Mouse (Mus musculus): ENCODE data around the gene Lmod1. TPM values are rescaled to one million over a fixed set of nuclear protein-coding genes. Genes with fewer than 3 reads are reported as not detected.
"Not testable (repeated sequence)": the region's sequence is repeated elsewhere in the genome, so short reads cannot be mapped to it uniquely, and the experiment has no call there.

The Lmod1 gene
- polyA plus RNA-seq, 1 experiment from 2014 or later, result 1.2 TPM

- Histone ChIP-seq H3K27ac (replicated peaks) (peak overlapping the region; percentile 70), H3K4me3 (no peak overlapping the region), H3K36me3 (peaks cover 26% of the 10 kb centered on the region), H3K4me1 (peaks cover 47% of the 10 kb centered on the region), H3K4me2 (peak overlapping the region; percentile 46), H3K27me3 (replicated peaks) (0 out of 2 replicates have a peak, but pooled peaks cover 3% of the 10 kb centered on the region), H3K9ac (peak overlapping the region; percentile 67; the same call in 1 of the 2 replicates), H3K9me3 (no peaks in the 10 kb centered on the region)
- no peak for ATAC-seq (ENCODE audit: extremely low read depth, insufficient number of reproducible peaks, low FRiP score, low TSS enrichment)
- WGBS, result 38% methylated on average over 2 of the region's 2 CpGs
These were observed 54.4 kb downstream of the Lmod1 start for GRCm38 (mm10) chr1:135379048-135379447.

GRCm38 (mm10) chr1:135380071-135380991 is 55.7 kb downstream of the Lmod1 start:
- no peak overlapping the region for H3K4me2 ChIP-seq
- H3K9ac ChIP-seq, result no peak overlapping the region
- 70% methylated on average over 15 of the region's 15 CpGs for WGBS
- H3K27me3 ChIP-seq (replicated peaks), result 0 out of 2 replicates have a peak, but pooled peaks cover 3% of the 10 kb centered on the region
- peaks cover 37% of the 10 kb centered on the region for H3K4me1 ChIP-seq
- no peaks in the 10 kb centered on the region for H3K9me3 ChIP-seq
- peaks cover 39% of the 10 kb centered on the region for H3K36me3 ChIP-seq
- ATAC-seq (ENCODE audit: extremely low read depth, insufficient number of reproducible peaks, low FRiP score, low TSS enrichment), result no peak
- H3K27ac ChIP-seq (replicated peaks), result peak overlapping the region; percentile 57; the same call in 1 of the 2 replicates
- H3K4me3 ChIP-seq, result no peak overlapping the region

- 59% methylated on average over 6 of the region's 6 CpGs for WGBS
- not testable (repeated sequence) for H3K27ac ChIP-seq (replicated peaks); ATAC-seq (ENCODE audit: extremely low read depth, insufficient number of reproducible peaks, low FRiP score, low TSS enrichment); H3K9me3 ChIP-seq; H3K4me2 ChIP-seq; H3K9ac ChIP-seq; H3K4me3 ChIP-seq; H3K27me3 ChIP-seq (replicated peaks)
- H3K4me1 ChIP-seq, result peaks cover 35% of the 10 kb centered on the region
- peaks cover 51% of the 10 kb centered on the region for H3K36me3 ChIP-seq
These were observed 57.0 kb downstream of the Lmod1 start for GRCm38 (mm10) chr1:135381560-135381959.

GRCm38 (mm10) chr1:135384171-135384570 is 59.6 kb downstream of the Lmod1 start:
- H3K9ac ChIP-seq, result no peak overlapping the region
- H3K27ac ChIP-seq (replicated peaks), result no peak overlapping the region
- H3K4me1 ChIP-seq, result peaks cover 21% of the 10 kb centered on the region
- no peak overlapping the region for H3K4me2 ChIP-seq
- H3K36me3 ChIP-seq, result peaks cover 77% of the 10 kb centered on the region
- H3K4me3 ChIP-seq, result no peak overlapping the region
- ATAC-seq (ENCODE audit: extremely low read depth, insufficient number of reproducible peaks, low FRiP score, low TSS enrichment), result no peak
- H3K9me3 ChIP-seq, result no peaks in the 10 kb centered on the region
- no peaks in the 10 kb centered on the region for H3K27me3 ChIP-seq (replicated peaks)
- WGBS, result 93% methylated on average over 5 of the region's 5 CpGs

GRCm38 (mm10) chr1:135385161-135385560 is 60.6 kb downstream of the Lmod1 start:
- no peak overlapping the region for H3K4me2 ChIP-seq
- no peak for ATAC-seq (ENCODE audit: extremely low read depth, insufficient number of reproducible peaks, low FRiP score, low TSS enrichment)
- no peak overlapping the region for H3K27ac ChIP-seq (replicated peaks)
- H3K4me3 ChIP-seq, result no peak overlapping the region
- 82% methylated on average over 9 of the region's 9 CpGs for WGBS
- no peak overlapping the region for H3K9ac ChIP-seq
- no peaks in the 10 kb centered on the region for H3K9me3 ChIP-seq
- peaks cover 87% of the 10 kb centered on the region for H3K36me3 ChIP-seq
- peaks cover 11% of the 10 kb centered on the region for H3K4me1 ChIP-seq
- no peaks in the 10 kb centered on the region for H3K27me3 ChIP-seq (replicated peaks)

- peaks cover 98% of the 10 kb centered on the region for H3K36me3 ChIP-seq
- no peaks in the 10 kb centered on the region for H3K9me3 ChIP-seq
- no peak overlapping the region for H3K4me3 ChIP-seq
- H3K27ac ChIP-seq (replicated peaks), result no peak overlapping the region
- H3K4me1 ChIP-seq, result no peaks in the 10 kb centered on the region
- no peak for ATAC-seq (ENCODE audit: extremely low read depth, insufficient number of reproducible peaks, low FRiP score, low TSS enrichment)
- H3K27me3 ChIP-seq (replicated peaks), result no peaks in the 10 kb centered on the region
- H3K4me2 ChIP-seq, result no peak overlapping the region
- H3K9ac ChIP-seq, result no peak overlapping the region
- WGBS, result 94% methylated on average over 5 of the region's 5 CpGs
These were observed 74.9 kb downstream of the Lmod1 start for GRCm38 (mm10) chr1:135399466-135399865.

- Histone ChIP-seq H3K27ac (replicated peaks) (no peak overlapping the region), H3K9ac (no peak overlapping the region), H3K27me3 (replicated peaks) (no peaks in the 10 kb centered on the region), H3K4me3 (no peak overlapping the region), H3K9me3 (no peaks in the 10 kb centered on the region), H3K36me3 (peaks cover 98% of the 10 kb centered on the region), H3K4me1 (no peaks in the 10 kb centered on the region), H3K4me2 (no peak overlapping the region)
- 78% methylated on average over 3 of the region's 3 CpGs for WGBS
- ATAC-seq (ENCODE audit: extremely low read depth, insufficient number of reproducible peaks, low FRiP score, low TSS enrichment), result no peak
These were observed 77.0 kb downstream of the Lmod1 start for GRCm38 (mm10) chr1:135401452-135402110.

- Histone ChIP-seq H3K4me2 (no peak overlapping the region), H3K9me3 (no peaks in the 10 kb centered on the region), H3K4me1 (no peaks in the 10 kb centered on the region), H3K27ac (replicated peaks) (no peak overlapping the region), H3K27me3 (replicated peaks) (no peaks in the 10 kb centered on the region), H3K4me3 (no peak overlapping the region), H3K36me3 (peaks cover 99% of the 10 kb centered on the region), H3K9ac (no peak overlapping the region)
- no peak for ATAC-seq (ENCODE audit: extremely low read depth, insufficient number of reproducible peaks, low FRiP score, low TSS enrichment)
- WGBS, result 61% methylated on average over 7 of the region's 7 CpGs
These were observed 80.7 kb downstream of the Lmod1 start for GRCm38 (mm10) chr1:135405356-135405755.

- ATAC-seq (ENCODE audit: extremely low read depth, insufficient number of reproducible peaks, low FRiP score, low TSS enrichment), result no peak
- no peak overlapping the region for H3K4me3 ChIP-seq
- 90% methylated on average over 4 of the region's 4 CpGs for WGBS
These were observed 84.4 kb downstream of the Lmod1 start for GRCm38 (mm10) chr1:135408973-135409372.

GRCm38 (mm10) chr1:135410967-135411366 is 86.4 kb downstream of the Lmod1 start:
- Histone ChIP-seq H3K4me2 (no peak overlapping the region), H3K36me3 (peaks cover 94% of the 10 kb centered on the region), H3K4me1 (peaks cover 38% of the 10 kb centered on the region), H3K9ac (0 out of 2 replicates have a peak overlapping the region, but pooled peaks have one; percentile 3), H3K27ac (replicated peaks) (peak overlapping the region; percentile 81), H3K4me3 (no peak overlapping the region), H3K27me3 (replicated peaks) (no peaks in the 10 kb centered on the region), H3K9me3 (no peaks in the 10 kb centered on the region)
- 31% methylated on average over 2 of the region's 2 CpGs for WGBS
- peak; percentile 51; the same call in 1 of the 2 replicates for ATAC-seq (ENCODE audit: extremely low read depth, insufficient number of reproducible peaks, low FRiP score, low TSS enrichment)

More at GRCm38 (mm10) chr1:135408973-135409372, 84.4 kb downstream of the Lmod1 start:
- peaks cover 30% of the 10 kb centered on the region for H3K4me1 ChIP-seq
- no peaks in the 10 kb centered on the region for H3K27me3 ChIP-seq (replicated peaks)
- peaks cover 94% of the 10 kb centered on the region for H3K36me3 ChIP-seq
- H3K4me2 ChIP-seq, result no peak overlapping the region
- H3K9me3 ChIP-seq, result no peaks in the 10 kb centered on the region
- no peak overlapping the region for H3K9ac ChIP-seq
- H3K27ac ChIP-seq (replicated peaks), result no peak overlapping the region

- Histone ChIP-seq H3K4me3 (no peak overlapping the region), H3K27ac (replicated peaks) (peak overlapping the region; percentile 81), H3K27me3 (replicated peaks) (no peaks in the 10 kb centered on the region), H3K36me3 (peaks cover 94% of the 10 kb centered on the region), H3K4me1 (peaks cover 41% of the 10 kb centered on the region), H3K4me2 (no peak overlapping the region), H3K9me3 (no peaks in the 10 kb centered on the region), H3K9ac (no peak overlapping the region)
- ATAC-seq (ENCODE audit: extremely low read depth, insufficient number of reproducible peaks, low FRiP score, low TSS enrichment), result no peak
- 78% methylated on average over 4 of the region's 4 CpGs for WGBS
These were observed 87.5 kb downstream of the Lmod1 start for GRCm38 (mm10) chr1:135412130-135412529.

All from heart, embryonic 13.5 days (tissue).